Mouse (Mus musculus): ENCODE measurements around the gene Prelp. TPM values are rescaled to one million over a fixed set of nuclear protein-coding genes. Genes with fewer than 3 reads are reported as not detected.

Gene Prelp
- polyA plus RNA-seq, 1 experiment from 2014 or later = 2.0 TPM

DNA sequence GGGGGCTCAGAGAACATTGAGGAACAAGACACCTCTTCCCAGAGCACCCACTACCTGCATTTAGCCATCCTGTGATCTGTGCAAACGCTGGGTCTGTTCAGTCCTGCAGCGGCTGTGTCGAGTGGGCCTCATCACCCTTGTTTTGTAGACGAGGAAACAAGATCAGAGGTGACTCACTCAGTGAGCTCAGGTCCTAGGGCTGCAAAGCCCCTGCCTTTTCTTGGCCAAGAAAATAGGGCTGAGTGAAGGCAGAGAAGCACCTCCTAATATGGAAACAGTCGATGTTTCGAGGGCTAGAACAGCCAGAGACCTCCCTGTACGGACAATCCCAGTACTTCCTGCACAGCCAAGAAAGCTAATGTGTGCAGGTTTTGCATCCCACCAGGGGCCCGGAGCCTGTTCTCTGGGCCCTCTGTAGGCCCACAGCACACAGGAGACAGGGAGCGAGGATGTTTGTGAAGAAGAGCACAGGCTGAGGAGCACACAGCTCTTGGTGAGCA lies 22.1 kb downstream of the Prelp start:
- 71% methylated on average over 9 of the region's 9 CpGs for WGBS
- Histone ChIP-seq H3K9me3 (no peaks in the 10 kb centered on the region), H3K4me2 (no peak overlapping the region), H3K4me3 (replicated peaks) (no peak overlapping the region), H3K27me3 (no peaks in the 10 kb centered on the region; the same call in 1 of the 2 replicates), H3K9ac (replicated peaks) (no peak overlapping the region), H3K4me1 (replicated peaks) (0 out of 2 replicates have a peak, but pooled peaks cover 6% of the 10 kb centered on the region), H3K27ac (no peak overlapping the region), H3K36me3 (no peaks in the 10 kb centered on the region)
- ATAC-seq (ENCODE audit: insufficient number of reproducible peaks, insufficient read depth, low FRiP score, low TSS enrichment, low read depth) = no peak

DNA sequence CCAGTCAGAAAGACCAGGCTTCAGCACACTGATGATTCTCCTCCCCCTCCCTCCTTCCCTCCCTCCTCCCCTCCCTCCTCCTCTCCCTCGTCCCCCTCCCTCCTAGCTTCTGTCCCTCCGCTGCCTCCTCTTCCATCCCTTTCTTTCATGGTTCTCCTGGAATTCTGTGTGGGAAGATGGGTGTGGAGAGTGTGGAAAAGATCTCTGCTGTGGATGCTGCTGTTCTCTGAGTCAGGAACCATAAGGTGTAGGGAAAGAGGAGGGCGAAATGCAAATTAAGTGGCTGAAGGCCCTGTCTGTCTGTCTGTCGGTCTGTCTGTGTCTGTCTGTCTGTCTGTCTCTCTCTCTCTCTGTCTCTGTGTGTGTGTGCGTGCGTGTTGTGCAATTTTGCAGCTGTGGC lies 23.9 kb downstream of the Prelp start:
- Histone ChIP-seq H3K4me3 (replicated peaks) (no peak overlapping the region), H3K9ac (replicated peaks) (no peak overlapping the region), H3K9me3 (no peaks in the 10 kb centered on the region), H3K4me2 (no peak overlapping the region), H3K27ac (no peak overlapping the region), H3K27me3 (no peaks in the 10 kb centered on the region; the same call in none of the 2 replicates), H3K4me1 (replicated peaks) (peaks cover 16% of the 10 kb centered on the region), H3K36me3 (no peaks in the 10 kb centered on the region)
- ATAC-seq (ENCODE audit: insufficient number of reproducible peaks, insufficient read depth, low FRiP score, low TSS enrichment, low read depth) = no peak
- 76% methylated on average over 6 of the region's 6 CpGs for WGBS

DNA sequence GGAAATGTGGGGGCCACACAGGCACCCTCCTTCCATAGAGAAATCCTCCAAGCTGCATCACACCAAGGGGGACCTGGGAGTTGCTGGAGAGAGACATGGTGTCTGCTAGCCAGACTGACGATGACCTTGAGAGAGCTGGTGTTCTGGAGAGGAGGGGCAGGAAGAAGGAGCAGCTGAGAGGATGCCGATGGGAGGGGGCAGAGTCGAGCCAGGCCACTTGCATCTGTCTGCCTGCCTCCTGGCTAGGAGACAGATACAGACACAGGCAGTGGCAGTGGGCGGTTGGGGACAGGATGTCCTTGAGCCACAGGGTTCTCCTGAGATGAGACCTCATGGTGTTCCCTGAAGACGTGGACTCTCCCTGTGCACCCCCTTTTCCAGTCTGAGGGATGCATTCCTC lies 29.7 kb downstream of the Prelp start:
- H3K4me1 ChIP-seq (replicated peaks) = peaks cover 55% of the 10 kb centered on the region
- WGBS = 7% methylated on average over 5 of the region's 5 CpGs

DNA sequence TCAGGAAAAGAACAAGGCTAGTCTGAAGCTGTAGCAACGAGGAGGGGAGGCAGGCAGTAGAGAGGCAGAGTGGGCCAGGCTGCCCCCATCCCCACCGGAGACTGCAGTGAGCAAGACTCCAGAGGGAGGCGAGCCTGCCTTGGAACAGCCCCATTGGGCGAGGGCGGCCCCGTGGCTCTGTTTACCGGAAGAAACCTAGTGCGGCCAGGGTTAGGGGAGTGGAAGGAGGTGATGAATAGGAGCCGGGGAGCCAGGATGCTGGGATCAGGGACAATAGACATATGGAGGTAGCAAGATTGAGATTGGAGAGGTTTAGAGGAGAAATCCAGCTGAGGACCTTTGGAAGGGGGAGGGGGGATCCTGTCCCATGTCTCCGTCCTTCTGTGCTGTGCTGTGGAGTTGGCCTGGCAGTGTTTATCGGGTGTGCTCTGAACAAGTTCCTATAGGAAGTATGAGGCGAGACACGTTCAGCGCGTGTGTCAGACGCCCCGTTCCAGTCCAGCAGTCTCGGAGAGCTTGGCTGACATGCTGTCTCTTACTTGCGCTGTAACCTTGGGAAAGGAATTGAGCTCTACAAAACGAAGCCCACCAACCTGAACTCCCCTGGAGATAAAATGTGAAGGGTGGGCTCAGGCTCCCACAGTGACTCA lies 31.1 kb downstream of the Prelp start:
- Histone ChIP-seq H3K9ac (replicated peaks) (peak overlapping the region; percentile 24; the same call in 1 of the 2 replicates), H3K27ac (peak overlapping the region; percentile 41; the same call in 1 of the 2 replicates), H3K4me2 (peak overlapping the region; percentile 45), H3K9me3 (no peaks in the 10 kb centered on the region), H3K4me1 (replicated peaks) (peaks cover 58% of the 10 kb centered on the region), H3K36me3 (no peaks in the 10 kb centered on the region), H3K27me3 (peaks cover 30% of the 10 kb centered on the region), H3K4me3 (replicated peaks) (peak overlapping the region; percentile 12; the same call in 1 of the 2 replicates)
- no peak for ATAC-seq (ENCODE audit: insufficient number of reproducible peaks, insufficient read depth, low FRiP score, low TSS enrichment, low read depth)
- WGBS = 19% methylated on average over 20 of the region's 20 CpGs

More for the DNA sequence above, 29.7 kb downstream of the Prelp start:
- no peak overlapping the region for H3K9ac ChIP-seq (replicated peaks)
- no peak overlapping the region for H3K4me3 ChIP-seq (replicated peaks)
- H3K36me3 ChIP-seq = no peaks in the 10 kb centered on the region
- no peaks in the 10 kb centered on the region for H3K9me3 ChIP-seq
- no peak for ATAC-seq (ENCODE audit: insufficient number of reproducible peaks, insufficient read depth, low FRiP score, low TSS enrichment, low read depth)
- H3K27me3 ChIP-seq = peaks cover 22% of the 10 kb centered on the region
- peak overlapping the region; percentile 45; the same call in 1 of the 2 replicates for H3K4me2 ChIP-seq
- no peak overlapping the region; the same call in 1 of the 2 replicates for H3K27ac ChIP-seq

DNA sequence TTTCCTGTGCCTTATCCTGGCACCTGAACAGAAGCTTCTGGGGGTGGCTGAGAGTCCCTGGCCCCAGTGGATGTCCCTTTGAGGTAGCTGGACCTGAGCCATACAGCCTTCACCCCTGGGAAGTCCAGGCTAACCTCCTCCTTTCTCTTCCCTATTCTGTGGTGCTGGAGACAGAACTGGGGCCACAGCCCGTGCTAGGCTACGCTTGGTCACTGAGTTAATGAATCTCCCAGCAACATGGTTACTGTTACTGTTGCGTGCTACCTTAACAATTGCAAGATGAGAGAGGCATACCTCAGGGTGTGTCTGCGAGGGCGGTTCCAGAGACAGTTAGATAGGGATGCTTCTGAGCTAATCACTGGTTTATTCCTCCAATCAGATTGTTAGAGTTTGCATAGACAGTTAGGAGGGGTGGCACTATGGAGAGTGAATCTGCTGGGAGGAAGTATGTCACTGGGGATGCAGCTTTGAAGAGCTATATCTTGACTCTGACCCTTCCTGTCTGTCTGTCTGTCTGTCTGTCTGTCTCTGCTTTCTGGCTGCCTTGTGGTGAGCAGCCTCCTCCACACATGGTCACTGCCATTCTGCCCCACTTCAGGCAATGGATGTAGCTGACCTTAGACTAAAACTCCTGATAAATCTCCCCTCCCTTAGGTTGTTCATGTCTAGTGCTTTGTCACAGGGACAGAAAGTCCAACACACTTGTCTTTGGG lies 33.5 kb downstream of the Prelp start:
- H3K9ac ChIP-seq (replicated peaks) = no peak overlapping the region
- 70% methylated on average over 5 of the region's 5 CpGs for WGBS
- H3K27me3 ChIP-seq = peaks cover 30% of the 10 kb centered on the region
- no peaks in the 10 kb centered on the region for H3K9me3 ChIP-seq
- no peak for ATAC-seq (ENCODE audit: insufficient number of reproducible peaks, insufficient read depth, low FRiP score, low TSS enrichment, low read depth)
- H3K4me1 ChIP-seq (replicated peaks) = peaks cover 56% of the 10 kb centered on the region
- H3K4me2 ChIP-seq = no peak overlapping the region
- H3K36me3 ChIP-seq = no peaks in the 10 kb centered on the region
- H3K4me3 ChIP-seq (replicated peaks) = no peak overlapping the region
- H3K27ac ChIP-seq = no peak overlapping the region

DNA sequence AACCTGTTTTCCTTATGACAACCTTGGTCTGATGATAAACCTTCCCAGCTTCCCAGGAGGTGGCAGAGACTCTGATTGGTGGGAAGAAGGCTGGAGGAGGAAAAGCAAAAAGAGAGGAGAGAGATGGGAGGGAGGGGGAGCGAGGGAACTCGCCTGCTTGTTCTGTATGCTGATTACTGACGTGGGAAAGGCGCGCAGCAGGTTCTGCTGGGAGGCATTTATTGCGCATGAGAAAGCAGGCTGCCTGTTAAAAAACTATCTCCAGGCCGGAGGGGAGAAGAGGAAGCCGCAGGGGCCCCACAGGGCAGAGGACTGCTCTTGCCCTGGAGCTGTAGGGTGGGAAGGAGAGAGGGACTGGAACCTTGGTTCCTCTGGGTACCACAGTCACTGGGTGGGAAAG lies 34.2 kb downstream of the Prelp start:
- no peak overlapping the region for H3K4me2 ChIP-seq
- H3K27ac ChIP-seq = 0 out of 2 replicates have a peak overlapping the region, but pooled peaks have one; percentile 1
- WGBS = 2% methylated on average over 8 of the region's 8 CpGs
- H3K27me3 ChIP-seq = peaks cover 30% of the 10 kb centered on the region
- no peaks in the 10 kb centered on the region for H3K9me3 ChIP-seq
- H3K4me3 ChIP-seq (replicated peaks) = no peak overlapping the region
- H3K9ac ChIP-seq (replicated peaks) = no peak overlapping the region
- ATAC-seq (ENCODE audit: insufficient number of reproducible peaks, insufficient read depth, low FRiP score, low TSS enrichment, low read depth) = no peak
- H3K36me3 ChIP-seq = no peaks in the 10 kb centered on the region
- H3K4me1 ChIP-seq (replicated peaks) = peaks cover 55% of the 10 kb centered on the region

DNA sequence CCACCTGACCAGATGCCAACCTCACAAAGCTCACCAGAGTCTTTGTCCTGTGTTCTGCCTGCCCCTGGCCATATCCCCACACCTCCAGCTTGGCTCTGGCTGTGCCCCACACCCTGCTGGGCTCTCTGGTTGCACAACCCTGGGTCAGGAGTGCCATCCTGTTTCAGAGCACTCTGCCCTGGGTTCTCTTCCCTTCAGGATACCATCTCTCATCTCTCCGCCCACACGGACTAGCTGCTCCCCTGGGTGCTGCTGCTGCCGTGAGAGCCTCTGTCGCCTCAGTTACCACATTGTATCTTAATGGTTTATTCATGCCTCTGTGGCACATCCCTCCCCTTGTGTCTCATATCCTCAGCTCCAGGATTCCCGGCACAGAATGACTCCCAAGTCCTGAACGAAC lies 34.8 kb downstream of the Prelp start:
- Histone ChIP-seq H3K27me3 (peaks cover 30% of the 10 kb centered on the region), H3K9me3 (no peaks in the 10 kb centered on the region), H3K36me3 (no peaks in the 10 kb centered on the region), H3K4me2 (no peak overlapping the region), H3K9ac (replicated peaks) (no peak overlapping the region), H3K4me1 (replicated peaks) (peaks cover 57% of the 10 kb centered on the region), H3K27ac (no peak overlapping the region), H3K4me3 (replicated peaks) (no peak overlapping the region)
- 47% methylated on average over 6 of the region's 6 CpGs for WGBS
- ATAC-seq (ENCODE audit: insufficient number of reproducible peaks, insufficient read depth, low FRiP score, low TSS enrichment, low read depth) = no peak

DNA sequence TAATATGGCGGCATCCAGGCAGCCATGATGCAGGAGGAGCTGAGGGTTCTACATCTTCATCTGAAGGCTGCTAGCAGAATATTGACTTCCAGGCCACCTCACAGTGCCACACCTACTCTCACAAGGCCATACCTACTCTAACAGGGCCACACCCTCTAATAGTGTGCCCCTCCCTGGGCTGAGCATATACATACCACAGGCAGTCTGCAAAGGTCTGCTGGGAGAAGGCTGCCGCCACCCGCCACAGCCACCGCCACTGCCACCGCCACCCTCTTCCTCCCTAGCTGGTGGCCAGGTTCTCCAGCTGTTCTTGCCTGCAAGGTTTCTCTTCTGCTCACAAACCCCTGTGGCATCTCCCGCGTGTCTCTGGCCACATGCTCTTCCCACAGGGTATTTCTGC lies 35.4 kb downstream of the Prelp start:
- H3K9ac ChIP-seq (replicated peaks) = no peak overlapping the region
- H3K4me2 ChIP-seq = no peak overlapping the region
- 91% methylated on average over 7 of the region's 7 CpGs for WGBS
- no peak overlapping the region for H3K4me3 ChIP-seq (replicated peaks)
- H3K27me3 ChIP-seq = peaks cover 30% of the 10 kb centered on the region
- peaks cover 54% of the 10 kb centered on the region for H3K4me1 ChIP-seq (replicated peaks)
- no peak for ATAC-seq (ENCODE audit: insufficient number of reproducible peaks, insufficient read depth, low FRiP score, low TSS enrichment, low read depth)
- H3K9me3 ChIP-seq = no peaks in the 10 kb centered on the region
- no peaks in the 10 kb centered on the region for H3K36me3 ChIP-seq
- no peak overlapping the region for H3K27ac ChIP-seq

DNA sequence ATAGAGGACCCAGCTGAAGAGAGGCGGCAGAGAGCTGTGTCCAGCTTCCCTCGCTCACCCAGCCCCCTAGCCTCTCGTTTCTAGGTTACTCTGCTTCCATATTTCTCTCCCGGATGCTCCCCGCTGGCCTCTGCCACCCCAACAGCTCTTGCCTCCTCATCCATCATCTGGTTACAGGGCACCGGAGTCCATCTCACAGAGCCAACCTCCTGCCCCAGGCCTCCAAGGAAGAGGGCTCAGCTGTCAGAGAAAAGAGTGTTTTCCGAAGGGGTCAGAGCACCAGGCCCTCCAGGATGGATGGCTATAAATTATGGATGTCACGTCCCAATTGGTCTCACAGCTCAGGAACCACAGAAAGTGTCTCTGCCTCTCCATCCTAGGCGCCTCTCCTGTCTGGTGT lies 36.5 kb downstream of the Prelp start:
- Histone ChIP-seq H3K27me3 (peaks cover 28% of the 10 kb centered on the region), H3K9ac (replicated peaks) (no peak overlapping the region), H3K36me3 (no peaks in the 10 kb centered on the region), H3K9me3 (no peaks in the 10 kb centered on the region), H3K27ac (no peak overlapping the region), H3K4me2 (no peak overlapping the region), H3K4me3 (replicated peaks) (no peak overlapping the region), H3K4me1 (replicated peaks) (peaks cover 43% of the 10 kb centered on the region)
- 22% methylated on average over 9 of the region's 9 CpGs for WGBS
- no peak for ATAC-seq (ENCODE audit: insufficient number of reproducible peaks, insufficient read depth, low FRiP score, low TSS enrichment, low read depth)

DNA sequence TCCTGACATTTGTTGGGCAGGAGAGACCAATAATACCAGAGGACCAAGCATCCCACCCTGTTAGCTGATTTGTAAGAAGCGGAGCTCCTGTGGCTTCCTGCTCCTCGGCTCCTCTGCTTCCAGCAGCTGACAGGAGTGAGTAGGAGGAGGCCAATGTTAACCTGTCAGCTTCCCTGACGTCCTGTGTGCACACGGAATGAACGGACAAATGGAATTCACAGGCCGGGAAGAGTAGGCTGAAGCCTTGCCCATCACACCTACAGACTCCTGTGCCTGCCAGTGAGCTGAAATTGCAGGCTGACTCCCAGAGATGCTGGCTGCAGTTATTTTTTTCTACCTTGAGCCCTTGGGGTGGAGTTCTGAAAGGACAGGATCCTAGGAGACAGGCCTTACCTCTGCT lies 37.1 kb downstream of the Prelp start:
- H3K9ac ChIP-seq (replicated peaks) = no peak overlapping the region
- no peak overlapping the region for H3K27ac ChIP-seq
- H3K4me1 ChIP-seq (replicated peaks) = peaks cover 37% of the 10 kb centered on the region
- no peaks in the 10 kb centered on the region for H3K36me3 ChIP-seq
- WGBS = 60% methylated on average over 6 of the region's 6 CpGs
- H3K4me2 ChIP-seq = no peak overlapping the region
- ATAC-seq (ENCODE audit: insufficient number of reproducible peaks, insufficient read depth, low FRiP score, low TSS enrichment, low read depth) = no peak
- no peak overlapping the region for H3K4me3 ChIP-seq (replicated peaks)
- H3K27me3 ChIP-seq = peaks cover 26% of the 10 kb centered on the region
- no peaks in the 10 kb centered on the region for H3K9me3 ChIP-seq

DNA sequence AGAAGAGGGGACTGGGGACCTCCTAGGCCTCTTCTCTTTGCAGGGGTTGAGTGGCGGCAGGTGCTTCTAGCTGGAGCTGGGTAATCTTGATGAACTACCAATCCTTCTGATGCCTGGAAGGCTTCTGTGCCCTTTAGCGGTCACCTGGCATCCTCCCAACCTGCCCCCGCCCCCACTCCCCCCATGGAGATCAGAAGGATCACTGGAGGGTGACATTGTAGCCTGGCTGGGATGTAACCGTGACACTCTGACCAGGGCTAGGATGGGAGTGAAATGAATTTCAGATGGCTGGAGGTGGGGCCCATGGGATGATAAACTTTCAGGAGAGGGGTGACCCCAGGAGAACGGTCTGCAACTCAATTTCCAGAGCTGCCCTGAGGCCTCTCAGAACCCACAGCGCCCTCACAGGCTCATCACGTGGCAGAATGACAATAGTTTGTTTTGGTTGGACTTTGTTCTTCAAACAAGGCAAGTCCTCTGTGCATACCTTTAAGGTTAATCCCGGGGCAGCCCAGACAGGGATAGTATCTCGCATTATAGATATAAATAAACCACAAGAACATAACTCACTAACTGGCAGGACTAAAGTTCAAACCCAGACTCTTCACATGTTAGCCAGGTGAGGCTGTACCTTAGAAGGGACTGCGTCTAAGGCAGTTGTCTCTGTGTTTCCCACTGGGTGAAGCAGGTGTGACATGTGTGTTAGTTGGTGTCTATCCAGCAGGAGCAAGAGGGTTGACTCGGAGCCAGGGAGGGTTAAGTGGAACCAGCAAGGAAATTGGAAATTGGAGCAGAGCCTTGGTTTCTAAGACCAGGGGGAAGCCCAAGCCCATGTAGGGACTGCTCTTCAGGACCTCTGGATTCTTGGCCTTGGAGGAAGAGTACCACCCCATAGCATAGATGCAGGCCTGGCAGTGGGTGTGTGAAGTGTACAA lies 38.7 kb downstream of the Prelp start:
- no peak for ATAC-seq (ENCODE audit: insufficient number of reproducible peaks, insufficient read depth, low FRiP score, low TSS enrichment, low read depth)

More for the DNA sequence above, 38.7 kb downstream of the Prelp start:
- H3K9me3 ChIP-seq = no peaks in the 10 kb centered on the region
- H3K27ac ChIP-seq = no peak overlapping the region
- H3K9ac ChIP-seq (replicated peaks) = no peak overlapping the region
- WGBS = 53% methylated on average over 11 of the region's 11 CpGs
- H3K4me2 ChIP-seq = no peak overlapping the region
- H3K27me3 ChIP-seq = peaks cover 17% of the 10 kb centered on the region
- peaks cover 37% of the 10 kb centered on the region for H3K4me1 ChIP-seq (replicated peaks)
- H3K36me3 ChIP-seq = no peaks in the 10 kb centered on the region
- H3K4me3 ChIP-seq (replicated peaks) = no peak overlapping the region

Measured in limb, embryonic 12.5 days (tissue).